Mouse (Mus musculus): ENCODE measurements at regions not wholly inside any gene's neighbourhood (a gene's known extent, or its start where the extent isn't known, plus 50 kb on each side); places are given as distances from the start of the nearest gene placed in this dataset.

DNA sequence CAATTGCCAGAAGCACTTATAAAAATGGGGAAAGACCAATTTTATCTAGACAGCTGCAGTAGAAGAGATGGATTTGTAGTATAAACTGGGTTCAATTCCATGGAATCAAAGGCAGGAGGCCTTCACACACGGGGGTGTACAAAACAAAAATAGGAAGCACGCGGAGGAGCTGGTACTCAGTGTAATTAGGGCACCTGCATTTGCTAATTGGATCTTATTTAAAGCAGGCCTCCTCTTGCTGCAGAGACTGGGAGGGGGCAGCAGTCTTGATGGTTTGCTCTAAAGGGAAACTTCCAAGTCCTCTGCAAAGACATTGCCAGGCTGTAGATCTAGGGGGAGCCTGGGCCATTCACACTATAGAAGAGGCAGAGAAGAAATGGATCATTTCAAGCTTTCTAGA, 268.2 kb upstream of the Tmem132c start:
- Histone ChIP-seq H3K9ac (ENCODE audit: low read depth, low read length) (no peak overlapping the region), H3K27ac (no peak overlapping the region), H3K36me3 (ENCODE audit: control insufficient read depth, insufficient read depth, low read length) (no peaks in the 10 kb centered on the region), H3K4me3 (no peak overlapping the region), H3K27me3 (ENCODE audit: control insufficient read depth, insufficient read depth, low read length) (no peaks in the 10 kb centered on the region), H3K4me1 (ENCODE audit: control insufficient read depth, insufficient read depth, low read length) (no peaks in the 10 kb centered on the region), H3K79me2 (replicated peaks; ENCODE audit: control insufficient read depth, insufficient read depth, low read length) (no peaks in the 10 kb centered on the region)
- TF ChIP-seq POLR2A (IDR thresholded peaks at IDR 0.05; ENCODE audit: insufficient read depth, low read depth, low read length) (no peak), EP300 (IDR thresholded peaks at IDR 0.05; ENCODE audit: insufficient read depth, low read depth, low read length) (no peak), CTCF (IDR thresholded peaks at IDR 0.05) (no peak)
- intact Hi-C loops (cut with DNase I), result no loop called here
- no peak for DNase-seq
- WGBS, result 58% methylated on average over 3 of the region's 3 CpGs

DNA sequence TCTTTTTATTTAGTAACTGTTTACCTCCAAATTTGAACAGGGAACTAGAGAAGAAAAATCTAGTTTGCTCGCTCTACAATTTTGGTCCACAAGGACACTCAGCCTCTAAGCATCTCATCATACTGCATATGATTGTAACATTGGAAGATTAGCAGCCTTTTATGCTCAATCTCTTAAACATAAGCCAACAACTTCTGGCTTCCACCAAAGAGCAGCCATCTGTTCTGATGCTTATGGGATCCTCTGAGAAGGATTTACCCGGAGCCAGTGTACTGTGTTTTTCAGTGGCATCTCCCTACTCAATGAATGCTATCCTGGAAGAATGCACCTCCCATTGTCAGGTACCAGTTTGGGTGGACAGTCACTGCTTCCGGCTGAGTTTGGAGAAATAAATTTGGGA, 267.0 kb upstream of the Tmem132c start:
- WGBS, result 78% methylated on average over 3 of the region's 3 CpGs
- intact Hi-C loops (cut with DNase I), result no loop called here
- H3K27ac ChIP-seq, result no peak overlapping the region

DNA sequence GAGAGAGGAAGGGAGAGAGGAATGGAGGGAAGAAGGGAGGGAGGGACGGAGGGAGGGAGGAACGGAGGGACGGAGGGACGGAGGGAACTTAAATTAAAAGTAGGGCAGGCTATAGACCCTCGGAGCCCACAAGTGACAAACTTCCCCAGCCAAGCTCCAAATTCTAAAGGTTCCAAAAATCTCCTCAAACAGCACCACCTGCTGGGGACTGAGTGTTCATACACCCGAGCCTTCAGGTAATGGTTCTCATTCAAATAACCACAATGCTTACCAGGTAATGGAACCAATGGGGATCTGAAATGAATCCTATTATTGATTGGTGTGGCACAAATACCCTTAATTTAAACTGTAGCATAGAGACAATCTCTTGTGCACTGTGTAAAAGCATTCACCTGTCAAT, 246.0 kb upstream of the Tmem132c start:
- WGBS, result 64% methylated on average over 6 of the region's 6 CpGs
- no peaks in the 10 kb centered on the region for H3K36me3 ChIP-seq (ENCODE audit: control insufficient read depth, insufficient read depth, low read length)
- H3K4me3 ChIP-seq, result no peak overlapping the region
- no peaks in the 10 kb centered on the region for H3K79me2 ChIP-seq (replicated peaks; ENCODE audit: control insufficient read depth, insufficient read depth, low read length)
- intact Hi-C loops (cut with DNase I), result no loop called here
- no peaks in the 10 kb centered on the region for H3K27me3 ChIP-seq (ENCODE audit: control insufficient read depth, insufficient read depth, low read length)
- H3K9ac ChIP-seq (ENCODE audit: low read depth, low read length), result no peak overlapping the region
- no peak overlapping the region for H3K27ac ChIP-seq
- peak; percentile 22; the same call in 1 of the 2 replicates for TF ChIP-seq CTCF (IDR thresholded peaks at IDR 0.05)
- TF ChIP-seq POLR2A (IDR thresholded peaks at IDR 0.05; ENCODE audit: insufficient read depth, low read depth, low read length), result no peak
- H3K4me1 ChIP-seq (ENCODE audit: control insufficient read depth, insufficient read depth, low read length), result no peaks in the 10 kb centered on the region
- no peak for DNase-seq

More for the DNA sequence above, 267.0 kb upstream of the Tmem132c start:
- Histone ChIP-seq H3K36me3 (ENCODE audit: control insufficient read depth, insufficient read depth, low read length) (no peaks in the 10 kb centered on the region), H3K4me1 (ENCODE audit: control insufficient read depth, insufficient read depth, low read length) (no peaks in the 10 kb centered on the region), H3K4me3 (no peak overlapping the region), H3K79me2 (replicated peaks; ENCODE audit: control insufficient read depth, insufficient read depth, low read length) (no peaks in the 10 kb centered on the region), H3K9ac (ENCODE audit: low read depth, low read length) (no peak overlapping the region), H3K27me3 (ENCODE audit: control insufficient read depth, insufficient read depth, low read length) (no peaks in the 10 kb centered on the region)
- no peak for DNase-seq
- TF ChIP-seq POLR2A (IDR thresholded peaks at IDR 0.05; ENCODE audit: insufficient read depth, low read depth, low read length) (no peak), EP300 (IDR thresholded peaks at IDR 0.05; ENCODE audit: insufficient read depth, low read depth, low read length) (no peak), CTCF (IDR thresholded peaks at IDR 0.05) (no peak)

DNA sequence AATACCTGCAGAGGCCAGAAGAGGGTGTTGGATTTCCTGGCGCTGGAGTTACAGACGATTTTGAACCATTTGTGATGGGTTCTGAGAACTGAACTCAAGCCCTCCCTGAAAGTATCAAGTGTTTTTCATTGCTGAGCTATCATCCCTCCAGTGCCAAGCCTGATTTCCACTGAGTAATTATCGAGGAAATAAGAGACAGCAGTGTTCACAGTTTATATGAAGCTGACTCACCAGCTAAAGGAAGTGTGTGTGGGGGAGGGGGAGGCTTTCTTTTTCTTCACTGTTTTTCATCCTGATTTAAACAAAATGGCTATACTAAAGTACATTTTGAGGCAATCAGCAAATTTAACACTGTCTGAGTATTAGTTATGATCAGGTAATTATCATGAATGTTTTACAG, 227.4 kb upstream of the Tmem132c start:
- Histone ChIP-seq H3K4me1 (ENCODE audit: control insufficient read depth, insufficient read depth, low read length) (no peaks in the 10 kb centered on the region), H3K36me3 (ENCODE audit: control insufficient read depth, insufficient read depth, low read length) (no peaks in the 10 kb centered on the region), H3K4me3 (no peak overlapping the region), H3K27ac (no peak overlapping the region), H3K79me2 (replicated peaks; ENCODE audit: control insufficient read depth, insufficient read depth, low read length) (no peaks in the 10 kb centered on the region), H3K27me3 (ENCODE audit: control insufficient read depth, insufficient read depth, low read length) (no peaks in the 10 kb centered on the region), H3K9ac (ENCODE audit: low read depth, low read length) (no peak overlapping the region)
- TF ChIP-seq CTCF (IDR thresholded peaks at IDR 0.05) (no peak), EP300 (IDR thresholded peaks at IDR 0.05; ENCODE audit: insufficient read depth, low read depth, low read length) (no peak), POLR2A (IDR thresholded peaks at IDR 0.05; ENCODE audit: insufficient read depth, low read depth, low read length) (no peak)
- 66% methylated on average over 3 of the region's 3 CpGs for WGBS
- intact Hi-C loops (cut with DNase I), result no loop called here
- no peak for DNase-seq

DNA sequence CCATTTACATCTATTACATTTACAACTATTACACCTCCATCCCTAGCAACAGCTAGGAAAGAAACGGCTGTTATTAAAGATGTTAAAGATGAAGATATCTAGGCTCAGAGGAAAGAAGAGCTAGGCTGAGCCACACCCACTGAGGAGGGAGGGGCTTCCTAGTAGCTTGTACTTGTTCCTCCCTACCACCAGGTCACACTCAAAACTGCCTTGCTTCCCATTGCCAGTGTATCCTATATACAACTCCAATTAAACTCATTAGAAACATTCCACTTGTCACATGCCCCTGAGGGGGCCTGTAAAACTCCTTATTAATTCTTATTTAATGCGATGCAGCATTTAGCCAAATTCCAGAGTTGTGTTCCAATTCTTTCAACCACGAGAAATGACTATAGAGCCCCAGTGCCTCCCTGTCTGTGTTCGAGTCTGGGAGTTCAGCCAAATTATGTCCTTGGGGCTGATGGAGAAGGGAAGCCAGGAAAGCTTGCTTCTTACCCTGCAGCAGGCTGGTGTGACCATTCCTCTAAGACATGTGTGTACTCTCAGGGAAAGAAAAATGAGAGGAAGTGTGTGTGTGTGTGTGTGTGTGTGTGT, 225.0 kb upstream of the Tmem132c start:
- Histone ChIP-seq H3K27ac (no peak overlapping the region), H3K36me3 (ENCODE audit: control insufficient read depth, insufficient read depth, low read length) (no peaks in the 10 kb centered on the region), H3K79me2 (replicated peaks; ENCODE audit: control insufficient read depth, insufficient read depth, low read length) (no peaks in the 10 kb centered on the region), H3K9ac (ENCODE audit: low read depth, low read length) (no peak overlapping the region), H3K4me1 (ENCODE audit: control insufficient read depth, insufficient read depth, low read length) (no peaks in the 10 kb centered on the region), H3K4me3 (no peak overlapping the region), H3K27me3 (ENCODE audit: control insufficient read depth, insufficient read depth, low read length) (no peaks in the 10 kb centered on the region)
- intact Hi-C loops (cut with DNase I), result no loop called here
- no peak for DNase-seq
- TF ChIP-seq POLR2A (IDR thresholded peaks at IDR 0.05; ENCODE audit: insufficient read depth, low read depth, low read length) (no peak), CTCF (IDR thresholded peaks at IDR 0.05) (no peak), EP300 (IDR thresholded peaks at IDR 0.05; ENCODE audit: insufficient read depth, low read depth, low read length) (no peak)
- WGBS, result 48% methylated on average over 4 of the region's 4 CpGs

DNA sequence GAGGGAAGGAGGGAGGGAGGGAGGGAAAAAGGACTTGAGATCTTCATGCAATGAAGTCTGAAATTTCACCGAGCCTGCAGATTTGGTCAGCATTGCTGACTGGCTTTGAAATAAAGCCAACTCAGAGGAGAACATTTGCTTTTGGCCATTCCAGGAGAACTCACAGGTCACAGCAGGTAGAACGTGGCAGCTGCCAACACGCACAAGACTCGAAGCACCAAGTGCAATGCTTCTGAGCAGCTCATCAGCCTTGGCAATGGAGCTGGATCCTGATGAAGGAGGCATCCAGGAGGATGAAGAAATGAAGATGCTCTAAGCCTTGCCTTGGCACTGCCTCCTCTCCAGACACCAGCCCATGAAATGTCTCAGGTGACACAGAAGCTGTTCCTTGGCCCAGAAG, 223.6 kb upstream of the Tmem132c start:
- Histone ChIP-seq H3K4me1 (ENCODE audit: control insufficient read depth, insufficient read depth, low read length) (no peaks in the 10 kb centered on the region), H3K36me3 (ENCODE audit: control insufficient read depth, insufficient read depth, low read length) (no peaks in the 10 kb centered on the region), H3K27ac (no peak overlapping the region), H3K4me3 (no peak overlapping the region), H3K9ac (ENCODE audit: low read depth, low read length) (no peak overlapping the region), H3K27me3 (ENCODE audit: control insufficient read depth, insufficient read depth, low read length) (no peaks in the 10 kb centered on the region), H3K79me2 (replicated peaks; ENCODE audit: control insufficient read depth, insufficient read depth, low read length) (no peaks in the 10 kb centered on the region)
- TF ChIP-seq POLR2A (IDR thresholded peaks at IDR 0.05; ENCODE audit: insufficient read depth, low read depth, low read length) (no peak), CTCF (IDR thresholded peaks at IDR 0.05) (no peak), EP300 (IDR thresholded peaks at IDR 0.05; ENCODE audit: insufficient read depth, low read depth, low read length) (no peak)
- intact Hi-C loops (cut with DNase I), result no loop called here
- no peak for DNase-seq
- 75% methylated on average over 4 of the region's 4 CpGs for WGBS

Data from heart, adult 2 months (tissue).